Mouse (Mus musculus): Measurements from ENCODE around the gene Tbc1d1.
A peak's percentile ranks its signal among the peaks of the same experiment; 100 is the strongest.

Tbc1d1 gene

DNA sequence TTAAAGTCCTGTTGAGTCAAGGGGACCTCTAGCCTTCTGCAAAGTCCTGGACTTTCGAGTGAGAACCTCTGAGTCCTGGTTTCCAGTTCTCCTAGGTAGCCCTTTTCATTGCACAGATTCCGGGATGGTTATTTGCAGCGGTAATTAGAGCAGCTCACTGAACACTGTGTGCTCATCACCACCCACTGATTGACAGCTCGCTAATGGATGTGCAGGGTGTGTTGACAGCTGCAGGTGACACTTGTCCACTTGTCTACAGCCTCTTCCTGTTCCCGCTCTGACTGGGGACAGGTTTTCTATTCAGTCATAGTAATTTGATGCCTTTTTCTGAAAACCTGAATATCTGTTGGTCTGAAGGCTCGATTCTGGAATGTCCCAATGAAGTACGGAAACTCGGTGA is 50.8 kb downstream of the Tbc1d1 start:
- DNase-seq (ENCODE audit: low spot score in 2 of 2), result no peak

DNA sequence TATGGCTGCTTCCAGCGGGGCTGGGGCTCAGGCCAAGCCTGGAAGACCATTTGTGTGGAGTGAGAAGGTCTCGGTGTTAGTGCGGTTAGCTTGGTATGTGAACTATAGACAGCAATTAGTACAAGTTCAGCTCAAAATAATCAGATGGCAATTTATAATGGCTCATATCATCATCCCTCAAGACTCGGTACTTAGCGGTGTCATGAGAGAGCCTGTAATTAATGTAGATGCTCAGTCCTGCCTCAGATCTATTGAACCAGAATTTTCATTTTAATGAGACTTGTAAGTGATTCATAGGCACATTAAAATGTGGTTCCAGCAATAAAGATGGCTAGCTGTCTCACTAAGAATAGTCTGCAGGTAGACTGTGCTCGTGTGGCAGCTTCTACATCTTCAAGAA is 51.7 kb downstream of the Tbc1d1 start:
- DNase-seq (ENCODE audit: low spot score in 2 of 2), result no peak

GRCm38 (mm10) chr5:64210817-64211216 is 54.7 kb downstream of the Tbc1d1 start:
- DNase-seq (ENCODE audit: low spot score in 2 of 2), result no peak

GRCm38 (mm10) chr5:64211284-64211683 is 55.2 kb downstream of the Tbc1d1 start:
- no peak for DNase-seq (ENCODE audit: low spot score in 2 of 2)

- DNase-seq (ENCODE audit: low spot score in 2 of 2), result no peak
Measured at GRCm38 (mm10) chr5:64212206-64212605, 56.1 kb downstream of the Tbc1d1 start.

GRCm38 (mm10) chr5:64212619-64213018 is 56.5 kb downstream of the Tbc1d1 start:
- no peak for DNase-seq (ENCODE audit: low spot score in 2 of 2)

DNA sequence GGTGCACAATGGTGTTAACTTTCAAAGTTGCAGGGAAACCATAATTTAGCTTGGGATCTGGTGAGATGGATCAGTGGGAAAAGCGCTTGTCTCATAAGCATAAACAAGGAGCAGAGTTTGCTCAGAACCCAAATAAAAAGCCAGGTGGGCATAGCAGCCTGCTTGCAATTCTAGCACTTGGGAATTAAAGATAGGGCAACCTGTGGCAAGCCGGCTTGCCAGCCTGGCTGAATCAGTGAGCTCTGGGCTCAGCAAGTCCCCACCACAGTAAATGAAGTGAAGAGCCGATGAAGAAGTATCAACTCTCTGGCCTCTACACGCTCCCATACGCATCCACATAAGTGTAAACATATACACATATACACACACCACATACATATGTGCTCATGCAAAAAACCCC is 59.7 kb downstream of the Tbc1d1 start:
- no peak for DNase-seq (ENCODE audit: low spot score in 2 of 2)

- no peak for DNase-seq (ENCODE audit: low spot score in 2 of 2)
Measured at GRCm38 (mm10) chr5:64216326-64216725, 60.2 kb downstream of the Tbc1d1 start.

DNA sequence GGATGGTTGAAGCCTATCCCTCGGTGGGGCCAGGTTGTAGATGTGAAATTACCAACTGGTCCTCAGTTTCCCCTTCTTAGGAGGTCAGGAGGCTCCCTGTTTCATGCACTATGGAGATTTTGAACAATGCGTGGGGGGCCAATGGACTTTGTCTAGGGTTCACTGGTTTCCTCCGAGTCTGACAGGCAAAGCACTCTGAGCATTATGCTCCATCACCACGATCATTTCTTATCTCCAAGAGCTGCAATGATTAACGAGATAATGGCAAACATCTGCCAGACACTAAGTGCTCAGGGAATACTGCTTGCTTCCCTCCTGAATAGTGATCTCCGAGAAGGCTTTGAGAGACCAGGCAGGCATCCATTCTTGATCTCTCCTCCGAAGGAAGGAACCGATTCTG is 61.2 kb downstream of the Tbc1d1 start:
- DNase-seq (ENCODE audit: low spot score in 2 of 2), result no peak

DNA sequence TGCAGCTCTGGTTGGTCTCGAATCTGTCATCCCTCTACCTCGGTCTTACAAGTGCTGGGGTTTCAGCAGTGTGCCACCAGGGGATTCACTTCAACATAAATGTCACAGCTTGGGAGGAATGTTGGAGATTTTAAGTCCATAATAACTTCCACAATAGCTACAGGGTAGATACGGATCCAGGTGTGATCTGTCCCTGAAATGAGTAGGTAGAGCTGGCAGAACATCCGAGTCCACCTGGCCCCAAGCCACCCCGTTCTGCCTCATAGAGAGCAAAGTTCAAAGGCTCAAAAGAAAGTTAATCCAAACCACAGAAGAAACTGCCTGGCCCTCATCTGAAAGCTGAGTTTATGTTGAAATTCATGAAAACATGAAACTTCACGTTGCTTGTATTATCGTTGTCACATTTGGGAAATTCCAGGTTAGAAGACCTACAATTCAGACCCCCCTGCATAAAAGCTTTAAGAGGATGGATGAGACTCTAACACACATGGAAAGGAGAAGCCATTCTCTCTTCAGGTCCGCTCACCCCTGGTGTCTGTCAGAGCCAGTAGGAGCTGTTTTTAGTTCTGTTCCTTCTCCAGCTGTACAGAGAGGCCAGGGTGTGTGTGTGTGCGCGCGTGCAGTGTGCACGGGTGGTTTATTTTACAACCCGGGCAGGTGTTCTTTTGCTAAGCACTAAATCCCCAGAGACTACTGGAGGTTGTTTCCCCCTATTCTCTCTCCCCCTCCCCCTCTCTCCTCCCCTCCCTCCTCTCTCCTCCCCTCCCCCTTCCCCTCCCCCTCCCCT is 61.9 kb downstream of the Tbc1d1 start:
- DNase-seq (ENCODE audit: low spot score in 2 of 2), result no peak

GRCm38 (mm10) chr5:64218603-64218999 is 62.5 kb downstream of the Tbc1d1 start:
- DNase-seq (ENCODE audit: low spot score in 2 of 2), result no peak

GRCm38 (mm10) chr5:64220776-64221175 is 64.7 kb downstream of the Tbc1d1 start:
- no peak for DNase-seq (ENCODE audit: low spot score in 2 of 2)

DNA sequence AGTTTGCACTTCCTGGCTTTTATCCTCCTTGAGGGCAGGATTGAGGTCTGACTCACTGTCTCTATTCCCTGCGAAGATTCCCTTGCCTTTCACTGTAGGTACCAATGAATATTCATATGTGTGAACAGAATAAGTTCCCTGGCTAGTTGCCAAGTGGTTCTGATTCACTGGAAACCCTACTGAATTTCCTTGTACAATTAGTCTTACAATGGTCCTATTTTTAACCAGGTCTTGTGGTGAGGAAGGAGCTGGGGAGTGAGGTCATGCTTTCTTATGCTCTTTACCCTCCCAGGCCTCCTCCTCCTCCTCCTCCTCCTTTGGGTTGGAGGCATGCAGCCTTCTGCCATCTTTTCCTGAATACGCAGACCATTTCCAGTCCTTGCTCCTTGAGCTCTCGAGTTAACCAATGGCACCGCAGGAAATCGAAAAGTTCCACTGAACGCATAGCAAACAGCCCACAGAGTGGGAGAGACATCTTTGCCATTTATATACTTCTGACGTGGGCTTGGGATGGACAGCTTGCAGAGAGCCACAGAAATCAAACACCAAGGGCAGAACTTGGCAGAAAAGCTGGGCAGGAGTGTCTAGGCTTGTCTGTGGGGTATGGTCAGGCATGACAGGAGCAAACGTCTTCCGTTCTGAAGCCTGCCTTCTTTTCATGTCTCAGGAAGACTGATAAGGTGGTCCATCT is 68.8 kb downstream of the Tbc1d1 start:
- peak; percentile 61 to 71 for DNase-seq (ENCODE audit: low spot score in 2 of 2)

DNA sequence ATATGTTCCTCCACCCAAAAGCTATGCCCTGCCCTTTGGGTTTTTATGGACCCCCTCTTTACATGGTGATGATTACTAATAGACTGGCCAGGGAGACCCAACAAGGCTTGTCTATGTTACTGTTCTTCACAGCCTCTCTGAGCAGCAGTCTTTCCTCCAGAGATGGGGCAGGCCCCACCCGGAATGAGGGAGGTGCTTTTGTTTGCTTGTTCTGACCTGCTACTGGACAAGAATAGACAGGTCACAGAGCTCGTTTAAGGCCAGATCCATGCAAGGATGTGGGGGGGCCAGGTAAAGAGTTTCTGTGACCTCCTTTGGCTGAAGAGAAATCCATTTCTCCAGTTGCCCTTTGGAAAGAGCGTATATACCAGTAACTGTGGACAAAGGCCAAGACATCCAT is 72.1 kb downstream of the Tbc1d1 start:
- DNase-seq (ENCODE audit: low spot score in 2 of 2), result no peak

DNA sequence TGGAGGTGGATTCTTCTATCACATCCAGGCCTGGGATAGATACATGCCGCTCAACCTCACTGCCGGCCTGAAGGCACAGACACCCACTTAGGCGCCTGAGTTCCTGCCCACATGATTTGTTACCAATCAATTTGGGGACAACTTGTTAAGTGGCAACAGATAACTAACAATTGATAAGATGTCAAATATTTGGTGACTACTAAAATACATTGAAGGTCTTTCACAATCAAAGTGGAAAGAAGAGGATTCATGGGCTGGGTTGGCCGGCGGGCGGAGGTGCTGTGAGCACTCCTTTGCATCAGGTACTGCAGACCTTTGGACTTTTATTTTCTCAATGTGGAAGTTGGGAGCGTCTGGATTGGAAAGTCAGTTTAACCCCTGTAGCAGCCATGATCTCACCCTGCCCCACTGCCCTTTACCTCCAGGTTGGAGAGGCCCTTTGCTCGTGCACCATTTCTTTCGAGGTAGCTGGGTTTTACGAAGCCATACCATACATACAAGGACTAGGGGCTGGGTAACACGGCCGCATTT is 73.3 kb downstream of the Tbc1d1 start:
- DNase-seq (ENCODE audit: low spot score in 2 of 2), result no peak

- DNase-seq (ENCODE audit: low spot score in 2 of 2), result peak; percentile 56 to 61
Measured at GRCm38 (mm10) chr5:64230061-64230466, 74.0 kb downstream of the Tbc1d1 start.

DNA sequence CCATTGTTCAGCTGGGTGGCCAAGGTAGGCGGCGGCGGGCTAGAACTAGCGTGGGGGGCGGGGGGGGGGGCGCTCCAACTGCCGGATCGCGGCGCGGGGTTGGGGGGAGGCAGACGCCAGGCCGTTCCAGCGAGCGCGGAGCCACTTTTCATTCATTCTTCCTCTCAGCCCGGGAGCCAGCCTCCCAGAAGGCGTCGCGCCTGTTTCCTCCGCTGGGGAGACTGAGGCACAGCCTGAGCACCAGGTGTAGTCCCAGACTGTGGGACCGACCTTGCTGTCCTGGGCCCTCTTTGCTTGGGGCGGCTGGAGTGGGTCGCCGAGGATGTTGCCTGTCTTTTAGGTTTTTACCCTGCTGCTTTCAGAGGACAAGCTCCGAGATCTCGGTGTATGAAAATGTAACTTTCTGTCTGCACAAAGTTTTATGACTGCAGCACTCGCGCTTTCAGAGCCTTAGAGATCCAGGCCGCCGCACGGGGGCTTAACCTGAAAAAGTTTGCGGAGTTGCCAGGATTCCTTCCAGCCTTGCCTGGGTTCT is 74.5 kb downstream of the Tbc1d1 start:
- DNase-seq (ENCODE audit: low spot score in 2 of 2), result no peak

- DNase-seq (ENCODE audit: low spot score in 2 of 2), result no peak
Measured at GRCm38 (mm10) chr5:64232872-64233271, 76.8 kb downstream of the Tbc1d1 start.

- DNase-seq (ENCODE audit: low spot score in 2 of 2), result no peak
Measured at GRCm38 (mm10) chr5:64234269-64234985, 78.3 kb downstream of the Tbc1d1 start.

GRCm38 (mm10) chr5:64235250-64235649 is 79.1 kb downstream of the Tbc1d1 start:
- DNase-seq (ENCODE audit: low spot score in 2 of 2), result no peak

- no peak for DNase-seq (ENCODE audit: low spot score in 2 of 2)
Measured at GRCm38 (mm10) chr5:64236561-64236960, 80.5 kb downstream of the Tbc1d1 start.

DNA sequence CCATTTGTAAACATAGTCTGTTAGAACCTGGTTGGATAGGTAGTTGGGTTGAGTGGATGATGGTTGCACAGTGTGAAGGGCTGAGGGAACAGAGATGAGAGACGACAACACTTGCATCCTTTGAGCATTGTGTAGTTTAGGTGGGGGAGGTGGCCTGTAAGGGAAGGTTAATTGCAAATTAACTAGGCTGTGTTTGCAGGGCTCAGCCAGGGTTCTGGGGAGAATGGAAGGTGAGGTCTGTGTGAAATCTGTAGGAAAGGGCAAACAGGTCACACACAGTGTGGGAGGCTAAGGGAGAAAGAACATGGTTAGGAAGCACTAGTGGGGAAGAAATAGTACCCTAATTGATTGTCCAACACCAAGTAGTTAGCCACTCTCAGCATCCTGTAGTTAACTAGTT is 81.2 kb downstream of the Tbc1d1 start:
- no peak for DNase-seq (ENCODE audit: low spot score in 2 of 2)

Data from left cerebral cortex, adult 9 months (tissue).